8 mouse cellular contexts compared by ENCODE assay signal in the genomic region with DNA sequence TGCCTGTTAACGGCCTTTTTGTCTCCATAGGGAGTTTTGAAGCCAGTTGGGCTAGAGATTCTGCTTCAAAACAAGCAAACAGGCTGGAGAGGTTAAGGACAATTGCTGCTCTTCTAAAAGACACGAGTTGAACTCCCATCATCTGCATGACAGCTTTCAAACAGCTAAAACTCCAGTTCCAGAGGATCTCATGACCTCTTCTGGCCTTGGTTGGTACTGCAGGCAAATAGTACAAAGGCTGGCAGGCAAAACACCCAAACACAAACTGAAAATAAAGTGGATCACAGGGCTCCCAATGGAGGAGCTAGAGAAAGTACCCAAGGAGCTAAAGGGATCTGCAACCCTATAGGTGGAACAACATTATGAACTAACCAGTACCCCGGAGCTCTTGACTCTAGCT. TPM values are rescaled to one million over a fixed set of nuclear protein-coding genes. Genes with fewer than 3 reads are reported as not detected.
A peak's percentile ranks its signal among the peaks of the same experiment; 100 is the strongest.
DNase-seq lines count a peak whose midpoint lies in the region; ATAC-seq and TF ChIP-seq lines count a peak whose summit lies in the region.
"Had no signal": no experiment of that assay in that cellular context is flagged by ENCODE, and none has a peak within 500 bp of the region (broad histone marks: within the 10 kb centered on the region; RNA-seq: fewer than 3 reads in every experiment).

No protein-coding gene starts in this region.

- H3K4me2 ChIP-seq in limb, embryonic 14.5 days (replicated peaks; ENCODE audit: low read depth, low read length, severe bottlenecking): no peak overlapping the region
- H3K4me2 ChIP-seq: heart, embryonic 15.5 days had no signal

- H3K9me3 ChIP-seq in limb, embryonic 14.5 days (ENCODE audit: control insufficient read depth, low read length): no peaks in the 10 kb centered on the region
- H3K9me3 ChIP-seq: heart, embryonic 15.5 days had no signal

- no peaks in the 10 kb centered on the region for H3K27me3 ChIP-seq in limb, embryonic 14.5 days (ENCODE audit: control insufficient read depth, insufficient read depth, low read length)
- H3K27me3 ChIP-seq: heart, embryonic 15.5 days had no signal

- ATAC-seq in limb, embryonic 14.5 days (ENCODE audit: low FRiP score, low read depth): no peak

- H3K4me1 ChIP-seq in limb, embryonic 14.5 days (ENCODE audit: control insufficient read depth, insufficient read depth, low read length): no peaks in the 10 kb centered on the region
- H3K4me1 ChIP-seq: heart, embryonic 15.5 days had no signal

- H3K27ac ChIP-seq in limb, embryonic 14.5 days (replicated peaks; ENCODE audit: low read depth, low read length): no peak overlapping the region
- H3K27ac ChIP-seq: heart, embryonic 15.5 days had no signal

- H3K9ac ChIP-seq in limb, embryonic 14.5 days (ENCODE audit: low read depth, low read length, severe bottlenecking): no peak overlapping the region
- H3K9ac ChIP-seq: heart, embryonic 15.5 days had no signal

- H3K4me3 ChIP-seq in limb, embryonic 14.5 days (replicated peaks; ENCODE audit: low read length): no peak overlapping the region
- H3K4me3 ChIP-seq: heart, embryonic 15.5 days had no signal

- TF ChIP-seq POLR2A in limb, embryonic 14.5 days (IDR thresholded peaks at IDR 0.05; ENCODE audit: borderline replicate concordance, extremely low read depth, insufficient read depth, insufficient read length): no peak

- WGBS in limb, embryonic 14.5 days: 23% methylated on average over 2 of the region's 3 CpGs

- H3K36me3 ChIP-seq in limb, embryonic 14.5 days (ENCODE audit: control insufficient read depth, insufficient read depth, low read length): no peaks in the 10 kb centered on the region
- H3K36me3 ChIP-seq: heart, embryonic 15.5 days had no signal

- peak; percentile 68 for DNase-seq in testis, postnatal 10 days (ENCODE audit: low spot score)
- no peak for DNase-seq in testis, postnatal 14 days (ENCODE audit: low spot score)
- DNase-seq in adrenal gland, adult 18-20 months (ENCODE audit: low spot score in 2 of 2): peak; percentile 51 to 56
- DNase-seq in embryo, embryonic 11.5 days (ENCODE audit: low read depth, low spot score): peak; percentile 37
- DNase-seq in kidney, adult 9 months: peak; percentile 70
- peak; percentile 55 for DNase-seq in limb, embryonic 14.5 days (ENCODE audit: low spot score)
- DNase-seq in right cerebral cortex, postnatal 10 days (ENCODE audit: low spot score in 2 of 2): peak; percentile 36 to 65

RNA-seq across cellular contexts. Expression of a gene that starts 31.9 kb away (rescaled TPM):
- 100 to 1,000 TPM; 390 to 786 TPM for total RNA-seq in adrenal gland, adult 18-20 months (2021)
- 63.6 and 79.5 TPM in 2 replicates for polyA plus RNA-seq in limb, embryonic 14.5 days (2012; rRNA removed)
- polyA plus RNA-seq in limb, embryonic 14.5 days (2014; fragmentation: Nextera tagmentation; extraction: Ambion mirVana): 118 and 120 TPM in 2 replicates
